Mouse (Mus musculus): ENCODE results near the gene Synpo2l. TPM values are rescaled to one million over a fixed set of nuclear protein-coding genes. Genes with fewer than 3 reads are reported as not detected.
A peak's percentile ranks its signal among the peaks of the same experiment; 100 is the strongest.
"Not testable (repeated sequence)": the region's sequence is repeated elsewhere in the genome, so short reads cannot be mapped to it uniquely, and the experiment has no call there.

Gene Synpo2l
- total RNA-seq, 2 experiments from 2014 or later, result 197 to 244 TPM

- no peak for DNase-seq
- intact Hi-C loops (cut with DNase I; ENCODE audit: low total_unique reads), result no loop called here
Measured at GRCm38 (mm10) chr14:20654690-20655421, 13.3 kb downstream of the Synpo2l start.

DNA sequence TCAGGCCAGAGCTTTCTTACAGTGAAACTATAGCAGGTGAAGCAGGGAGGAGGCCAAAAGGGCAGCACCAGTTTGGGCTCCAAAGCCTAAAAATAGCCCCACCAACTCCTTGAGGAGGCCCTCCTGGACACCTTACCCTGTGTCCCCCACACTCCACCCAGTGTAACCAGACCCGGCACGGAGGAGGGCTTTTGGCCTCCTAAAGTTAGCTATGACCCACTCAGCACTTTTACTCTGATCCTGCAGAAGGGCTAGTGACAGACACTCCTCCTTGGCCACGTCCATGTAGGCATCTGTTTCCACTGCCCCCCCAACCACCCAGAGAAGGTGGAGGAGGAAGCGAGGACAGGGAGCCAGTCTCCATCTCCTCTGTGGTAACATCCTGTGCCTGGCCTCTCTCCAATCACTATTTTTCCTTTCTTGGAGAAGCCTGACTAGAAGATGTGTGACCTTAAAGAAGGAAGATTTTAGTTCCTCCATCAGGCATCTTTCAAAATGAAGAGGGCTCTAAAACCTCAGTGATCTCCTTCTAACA lies 16.4 kb downstream of the Synpo2l start:
- DNase-seq, result peak; percentile 74
- intact Hi-C loops (cut with DNase I; ENCODE audit: low total_unique reads), result no loop called here

- no peak for DNase-seq
- intact Hi-C loops (cut with DNase I; ENCODE audit: low total_unique reads), result no loop called here
Measured at GRCm38 (mm10) chr14:20651000-20651399, 17.2 kb downstream of the Synpo2l start.

- DNase-seq, result no peak
- intact Hi-C loops (cut with DNase I; ENCODE audit: low total_unique reads), result no loop called here
Measured at GRCm38 (mm10) chr14:20646381-20646780, 21.8 kb downstream of the Synpo2l start.

DNA sequence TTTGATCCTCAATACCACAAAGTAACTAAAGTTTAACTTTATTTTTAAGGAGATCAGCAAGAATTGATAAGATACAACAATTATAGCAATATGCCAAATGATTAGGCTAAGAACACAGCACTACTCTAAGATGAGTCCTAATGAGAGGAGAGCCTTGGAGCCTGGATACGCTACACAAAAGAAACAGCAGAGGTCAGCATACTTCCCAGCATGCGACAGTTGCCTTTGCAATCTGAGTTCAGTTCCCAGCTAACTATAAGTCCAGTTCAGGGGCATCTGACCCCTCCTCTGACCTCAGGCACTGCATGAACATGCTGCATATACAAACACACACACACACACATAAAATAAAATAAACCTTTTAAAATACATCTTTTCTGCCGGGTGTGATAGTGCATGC lies 22.6 kb downstream of the Synpo2l start:
- DNase-seq, result no peak
- intact Hi-C loops (cut with DNase I; ENCODE audit: low total_unique reads), result no loop called here

DNA sequence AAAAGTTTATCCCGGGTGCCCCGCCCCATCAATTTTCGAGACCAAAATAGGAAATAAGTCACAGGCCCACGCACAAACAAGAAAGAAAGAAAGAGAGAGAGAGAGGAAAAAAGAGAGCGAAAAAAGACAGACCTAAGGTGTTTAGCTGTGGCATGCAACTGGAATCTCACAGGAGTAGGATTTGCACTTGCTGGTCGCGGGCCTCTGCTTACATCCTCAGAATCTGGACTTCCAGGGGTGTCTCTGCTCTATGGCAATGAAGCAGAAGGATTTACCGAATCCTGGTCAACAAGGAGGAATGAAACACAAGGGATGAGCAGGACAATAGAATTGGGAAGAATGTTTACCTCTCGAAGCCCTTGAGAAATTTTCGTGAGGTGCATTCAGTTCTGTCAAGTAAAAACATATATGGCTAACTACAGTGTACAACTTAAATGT lies 26.7 kb downstream of the Synpo2l start:
- no peak for DNase-seq
- intact Hi-C loops (cut with DNase I; ENCODE audit: low total_unique reads), result no loop called here

DNA sequence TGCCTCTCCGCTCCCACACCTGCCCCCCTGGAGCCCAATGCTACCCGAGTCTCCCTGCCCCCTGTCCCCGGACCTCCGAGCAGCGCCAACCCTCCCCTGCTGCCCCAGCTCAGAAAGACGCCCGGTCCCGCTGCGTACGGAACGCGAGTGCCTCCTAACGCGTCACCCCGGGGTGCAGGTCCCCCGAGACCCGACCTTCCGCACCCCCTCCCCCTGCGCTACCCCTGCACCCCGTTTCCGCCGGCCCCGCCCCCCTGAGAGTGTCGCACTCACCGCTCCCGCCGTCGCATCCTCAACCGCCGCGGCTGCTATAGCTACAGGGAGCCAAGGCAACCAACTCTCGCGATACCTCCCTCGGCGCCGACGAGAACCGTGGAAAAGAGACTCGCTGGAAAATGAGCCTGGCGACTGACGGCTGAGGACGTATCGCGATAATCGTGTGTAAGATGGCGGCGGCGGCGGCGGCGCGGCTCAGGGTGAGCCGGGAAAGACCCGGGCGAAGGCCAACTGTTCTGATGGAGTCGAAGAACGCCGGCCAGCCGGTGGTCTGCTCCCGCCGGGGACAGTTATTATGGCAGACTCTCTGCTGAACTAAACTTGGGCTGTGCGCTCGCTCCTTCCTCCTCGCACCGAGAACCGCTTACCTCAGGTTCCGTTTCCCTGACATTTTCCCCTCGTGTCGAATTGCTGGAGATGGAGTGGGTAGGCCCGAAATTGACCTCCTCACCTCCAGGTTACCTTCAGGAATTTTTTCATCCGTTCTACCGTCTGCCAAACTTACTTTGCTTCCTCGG lies 27.3 kb downstream of the Synpo2l start, which contains the start of gene Usp54:
TSS of gene Usp54 (minus strand) at position 420 of the 794 bp plus-strand sequence.
- DNase-seq, result peak; percentile 98
- intact Hi-C loops (cut with DNase I; ENCODE audit: low total_unique reads), result no loop called here

GRCm38 (mm10) chr14:20639918-20640619 lies 28.1 kb downstream of the Synpo2l start:
- intact Hi-C loops (cut with DNase I; ENCODE audit: low total_unique reads), result no loop called here
- DNase-seq, result no peak

DNA sequence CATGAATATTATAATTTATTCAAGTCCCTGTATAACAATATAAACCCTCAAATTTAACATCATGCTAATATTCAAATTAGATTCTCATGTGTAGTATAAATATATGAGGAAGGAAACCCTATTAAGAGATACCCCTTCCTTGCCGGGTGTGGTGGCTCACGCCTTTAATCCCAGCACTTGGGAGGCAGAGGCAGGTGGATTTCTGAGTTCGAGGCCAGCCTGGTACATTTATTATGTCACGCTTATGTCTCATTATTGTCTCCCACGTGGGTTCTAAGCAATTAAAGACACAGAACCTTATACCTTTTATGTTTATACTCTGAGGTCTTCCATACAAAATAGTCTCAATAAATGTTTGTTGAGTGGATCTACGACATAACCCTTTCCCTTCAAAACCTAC lies 29.5 kb downstream of the Synpo2l start:
- DNase-seq, result no peak
- intact Hi-C loops (cut with DNase I; ENCODE audit: low total_unique reads), result no loop called here

GRCm38 (mm10) chr14:20637818-20638574 lies 30.2 kb downstream of the Synpo2l start:
- no peak for DNase-seq
- intact Hi-C loops (cut with DNase I; ENCODE audit: low total_unique reads), result no loop called here

DNA sequence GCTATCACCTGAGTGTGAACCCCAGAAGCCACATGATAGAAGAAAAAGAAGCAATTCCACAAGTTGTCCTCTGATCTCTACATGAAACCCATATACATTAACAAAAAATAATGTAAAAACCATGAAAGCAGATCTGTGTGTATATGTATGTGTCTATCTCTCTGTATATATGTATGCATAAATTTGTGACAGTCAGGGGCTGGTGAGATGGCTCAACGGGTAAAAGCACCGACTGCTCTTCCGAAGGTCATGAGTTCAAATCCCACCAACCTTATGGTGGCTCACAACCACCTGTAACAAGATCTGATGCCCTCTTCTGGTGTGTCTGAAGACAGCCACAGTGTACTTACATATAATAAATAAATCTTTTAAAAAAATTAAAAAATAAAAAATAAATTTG lies 31.2 kb downstream of the Synpo2l start:
- intact Hi-C loops (cut with DNase I; ENCODE audit: low total_unique reads); DNase-seq: not testable (repeated sequence)

GRCm38 (mm10) chr14:20635546-20635945 lies 32.6 kb downstream of the Synpo2l start:
- intact Hi-C loops (cut with DNase I; ENCODE audit: low total_unique reads), result no loop called here
- DNase-seq, result no peak

- no peak for DNase-seq
- intact Hi-C loops (cut with DNase I; ENCODE audit: low total_unique reads), result no loop called here
Measured at GRCm38 (mm10) chr14:20631253-20631652, 36.9 kb downstream of the Synpo2l start.

GRCm38 (mm10) chr14:20626971-20627370 lies 41.2 kb downstream of the Synpo2l start:
- intact Hi-C loops (cut with DNase I; ENCODE audit: low total_unique reads), result no loop called here

DNA sequence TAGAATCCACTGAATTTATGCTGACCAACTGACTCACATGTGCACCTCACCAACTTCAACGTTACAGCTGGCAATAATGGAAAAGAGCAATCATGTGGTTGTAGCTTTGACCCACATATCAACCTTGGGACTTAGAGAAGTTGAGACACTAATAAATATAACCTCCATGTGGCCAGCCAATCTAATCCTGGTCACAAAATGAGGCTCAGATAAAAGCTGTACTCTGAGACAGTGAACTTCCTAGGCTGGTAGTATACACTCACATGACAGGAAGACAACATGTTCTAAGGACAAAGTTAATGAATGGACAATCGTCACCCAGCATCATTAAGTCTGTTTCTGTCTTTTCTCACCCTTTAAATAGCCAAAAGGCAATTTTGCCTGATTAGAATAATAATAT lies 41.7 kb downstream of the Synpo2l start:
- intact Hi-C loops (cut with DNase I; ENCODE audit: low total_unique reads), result no loop called here

More at GRCm38 (mm10) chr14:20626971-20627370, 41.2 kb downstream of the Synpo2l start:
- no peak for DNase-seq

DNA sequence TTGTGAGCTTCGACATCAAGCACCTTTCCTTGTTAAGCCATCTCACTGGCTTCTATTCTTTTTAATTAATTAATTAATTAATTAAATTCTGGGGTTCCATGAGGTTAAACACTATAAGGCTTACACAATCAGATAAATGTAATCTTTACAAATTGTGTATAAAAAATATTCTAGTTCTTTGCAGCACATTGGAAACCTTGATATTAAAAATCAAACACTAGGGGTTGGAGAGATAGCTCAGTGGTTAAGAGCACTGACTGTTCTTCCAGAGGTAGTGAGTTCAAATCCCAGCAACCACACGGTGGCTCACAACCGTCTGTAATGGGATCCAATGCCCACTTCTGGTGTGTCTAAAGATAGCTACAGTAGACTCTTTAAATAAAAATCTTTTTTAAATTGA lies 45.2 kb downstream of the Synpo2l start:
- DNase-seq, result no peak
- intact Hi-C loops (cut with DNase I; ENCODE audit: low total_unique reads), result no loop called here

More for the DNA sequence above, 41.7 kb downstream of the Synpo2l start:
- no peak for DNase-seq

- no peak for DNase-seq
- intact Hi-C loops (cut with DNase I; ENCODE audit: low total_unique reads), result no loop called here
Measured at GRCm38 (mm10) chr14:20622412-20622811, 45.7 kb downstream of the Synpo2l start.

GRCm38 (mm10) chr14:20621903-20622302 lies 46.3 kb downstream of the Synpo2l start:
- no peak for DNase-seq
- intact Hi-C loops (cut with DNase I; ENCODE audit: low total_unique reads), result no loop called here

DNA sequence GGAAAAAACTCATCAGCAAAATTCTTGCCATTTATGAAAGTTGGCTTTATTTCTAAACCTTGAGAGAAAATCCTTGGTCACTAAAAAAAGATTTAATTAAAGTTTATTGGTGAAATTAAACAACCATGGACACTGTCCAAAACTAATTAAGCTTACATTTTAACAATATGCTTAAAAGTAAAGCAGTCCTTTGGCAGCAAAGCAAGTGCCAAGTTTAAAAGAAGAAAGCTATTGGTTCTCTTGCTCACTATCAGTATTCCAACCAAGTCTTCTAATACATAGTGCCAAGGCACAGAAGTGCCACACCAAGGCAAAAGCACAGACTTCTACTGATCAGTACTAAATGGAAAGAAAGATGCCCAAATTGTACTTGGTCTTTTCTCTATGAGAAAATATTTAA lies 49.0 kb downstream of the Synpo2l start:
- intact Hi-C loops (cut with DNase I; ENCODE audit: low total_unique reads), result no loop called here
- no peak for DNase-seq
